Mouse (Mus musculus): Measurements from ENCODE around the gene Gm20683.

- no peak for TF ChIP-seq POLR2A (IDR thresholded peaks at IDR 0.05; ENCODE audit: borderline replicate concordance, extremely low read depth, insufficient read depth, insufficient read length, poor library complexity, severe bottlenecking)
- no peak for TF ChIP-seq CTCF (IDR thresholded peaks at IDR 0.05; ENCODE audit: borderline replicate concordance, extremely low read depth, insufficient read depth, insufficient read length)
Observed at GRCm38 (mm10) chr17:25825984-25826570, 15.5 kb downstream of the Gm20683 start.

All from brain, embryonic 14.5 days (tissue).